Mouse (Mus musculus) lung, postnatal 36 days (tissue): ENCODE data around the gene Ak7.
A peak's percentile ranks its signal among the peaks of the same experiment; 100 is the strongest.

Experiments used
- DNase-seq: peaks from one replicate; pipeline ENCODE4 v3.0.0; 2022; ENCODE audit warnings: mixed read lengths

Gene Ak7

GRCm38 (mm10) chr12:105705799-105706487 lies at the start of gene Ak7:
Gene Ak7 (plus strand): TSS chr12:105705976.
- peak; percentile 85 for DNase-seq

DNA sequence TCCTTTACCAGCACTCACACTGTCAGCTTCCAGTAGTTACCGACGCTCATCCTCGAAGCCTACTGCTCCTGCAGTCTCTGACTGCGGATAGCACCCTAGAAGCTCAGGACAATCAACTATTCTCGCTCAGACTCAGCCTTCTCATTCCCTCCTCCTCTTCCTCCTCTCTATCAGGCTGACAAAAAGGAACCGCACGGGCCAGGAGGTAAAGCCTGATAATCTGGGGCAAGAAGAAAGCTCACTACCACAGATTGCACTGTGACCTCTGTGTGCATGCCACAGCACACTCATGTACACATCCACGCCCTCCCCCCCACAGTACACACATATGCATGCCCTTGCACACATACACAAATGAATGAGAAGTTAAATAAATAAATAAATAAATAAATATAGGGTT lies 29.5 kb upstream of the Ak7 start:
- no peak for DNase-seq

DNA sequence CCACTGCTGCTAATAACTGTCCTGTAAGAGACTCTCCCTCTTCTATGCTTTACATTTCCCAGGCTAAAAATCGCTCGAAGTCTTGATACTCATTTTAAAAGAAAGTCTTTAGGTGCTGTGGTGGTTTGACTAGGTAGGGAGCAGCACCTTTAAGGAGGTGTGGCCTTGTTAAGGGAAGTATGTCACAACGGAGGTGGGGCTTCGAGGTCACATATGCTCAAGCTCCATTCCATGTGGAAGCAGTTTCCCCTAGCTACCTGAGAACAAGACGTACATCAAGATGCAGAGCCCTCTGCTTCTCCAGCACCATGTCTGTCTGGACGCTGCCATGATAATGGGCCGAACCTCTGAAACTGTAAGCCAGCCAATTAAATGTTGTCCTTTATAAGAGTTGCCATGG lies 27.6 kb upstream of the Ak7 start:
- DNase-seq, result no peak

DNA sequence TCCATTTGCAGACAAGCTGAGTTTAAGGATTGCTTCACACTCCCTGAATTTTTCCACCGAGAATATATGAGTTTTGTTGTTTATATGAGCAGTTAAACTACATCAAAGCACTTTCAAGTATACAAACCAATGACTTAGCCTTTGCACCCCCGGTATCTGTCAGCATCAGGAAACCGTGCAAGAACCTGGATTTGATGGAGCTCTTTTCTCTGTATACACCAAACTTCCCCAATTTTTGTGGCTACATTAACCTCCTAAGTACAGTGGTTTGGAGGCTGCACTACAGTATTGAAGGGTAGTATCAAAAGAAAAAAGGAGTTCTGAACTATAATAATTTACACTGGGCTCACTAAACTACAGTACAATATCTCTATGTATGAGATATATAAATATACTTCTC lies 27.0 kb upstream of the Ak7 start:
- DNase-seq, result no peak

- DNase-seq, result peak; percentile 51
Observed at GRCm38 (mm10) chr12:105683933-105684901, 21.6 kb upstream of the Ak7 start, which contains the start of gene Gskip. Gene Gskip (plus strand): TSS chr12:105684829.

- peak; percentile 97 for DNase-seq
Observed at GRCm38 (mm10) chr12:105685001-105685691, 20.6 kb upstream of the Ak7 start, which contains the start of gene Atg2b. Gene Atg2b (minus strand): TSS chr12:105685211.

GRCm38 (mm10) chr12:105686791-105687190 lies 19.0 kb upstream of the Ak7 start:
- DNase-seq, result peak; percentile 5

DNA sequence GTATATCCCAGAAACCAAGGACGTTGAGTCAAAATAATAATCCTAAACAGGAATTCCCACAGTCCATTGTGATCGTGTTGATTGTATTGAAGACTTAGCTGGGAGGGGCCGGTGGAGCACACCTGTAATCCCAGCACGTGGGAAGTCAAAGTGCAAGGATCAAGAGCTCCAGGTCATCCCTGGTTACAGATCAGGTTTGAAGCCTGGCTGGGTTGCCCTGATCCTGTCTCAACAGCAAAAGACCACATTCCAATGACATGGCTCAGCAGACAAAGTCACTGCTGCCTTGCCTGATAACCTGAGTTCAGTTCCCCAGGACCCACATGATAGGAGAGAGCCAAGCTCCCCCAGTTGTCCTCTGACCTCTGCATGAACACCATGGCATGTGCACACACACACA lies 18.4 kb upstream of the Ak7 start:
- DNase-seq, result no peak

- DNase-seq, result peak; percentile 12
Observed at GRCm38 (mm10) chr12:105688546-105688945, 17.2 kb upstream of the Ak7 start.

GRCm38 (mm10) chr12:105689435-105689834 lies 16.3 kb upstream of the Ak7 start:
- no peak for DNase-seq

- DNase-seq, result no peak
Observed at GRCm38 (mm10) chr12:105694021-105694420, 11.8 kb upstream of the Ak7 start.

DNA sequence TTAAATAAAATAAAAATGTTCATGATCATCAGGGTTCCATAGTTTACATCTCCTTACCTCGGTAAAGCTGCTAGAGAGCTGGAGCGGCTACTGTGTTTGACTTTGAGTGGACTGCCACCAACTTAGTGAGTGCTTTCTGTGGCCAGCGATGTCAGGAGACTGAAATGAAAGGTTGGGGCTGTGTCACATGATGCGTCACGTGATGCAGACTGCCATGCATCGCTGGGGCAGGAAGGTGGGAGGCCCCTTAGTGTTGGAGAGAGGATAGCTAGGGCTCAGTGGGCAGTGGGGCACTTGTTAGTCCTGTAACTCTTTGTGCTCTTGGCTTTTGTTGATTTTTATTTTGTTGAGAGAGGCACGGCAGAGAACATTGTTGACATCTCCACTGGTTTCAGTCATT lies 9.9 kb upstream of the Ak7 start:
- no peak for DNase-seq

DNA sequence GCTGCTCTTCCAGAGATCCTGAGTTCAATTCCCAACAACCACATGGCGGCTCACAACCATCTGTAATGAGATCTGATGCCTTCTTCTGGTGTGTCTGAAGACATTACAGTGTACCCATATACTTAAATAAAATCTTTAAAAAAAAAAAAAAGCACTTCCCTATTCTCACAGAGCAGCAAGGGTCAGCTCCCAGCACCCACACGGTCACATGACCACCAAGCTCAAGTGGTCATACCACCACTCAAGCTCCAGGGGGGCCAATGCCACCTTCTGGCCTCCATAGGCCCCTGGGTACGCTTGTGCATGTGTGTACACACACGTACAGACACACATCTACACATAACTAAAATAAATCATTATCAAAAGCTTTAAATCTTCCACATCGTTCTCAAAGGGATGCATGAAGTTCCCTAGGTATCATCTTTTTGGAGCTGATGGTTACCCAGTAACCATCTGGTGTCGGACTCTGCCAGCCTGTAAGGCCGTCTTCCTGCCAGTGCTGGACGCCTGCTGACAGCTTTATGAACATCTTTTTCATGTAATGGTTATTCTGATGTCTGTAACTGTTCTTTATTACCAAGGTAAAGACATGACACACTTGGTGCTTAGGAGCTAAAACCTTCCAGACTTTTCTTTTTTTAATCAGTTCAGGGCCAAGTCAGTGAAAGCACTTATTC lies 8.5 kb upstream of the Ak7 start:
- DNase-seq, result no peak

DNA sequence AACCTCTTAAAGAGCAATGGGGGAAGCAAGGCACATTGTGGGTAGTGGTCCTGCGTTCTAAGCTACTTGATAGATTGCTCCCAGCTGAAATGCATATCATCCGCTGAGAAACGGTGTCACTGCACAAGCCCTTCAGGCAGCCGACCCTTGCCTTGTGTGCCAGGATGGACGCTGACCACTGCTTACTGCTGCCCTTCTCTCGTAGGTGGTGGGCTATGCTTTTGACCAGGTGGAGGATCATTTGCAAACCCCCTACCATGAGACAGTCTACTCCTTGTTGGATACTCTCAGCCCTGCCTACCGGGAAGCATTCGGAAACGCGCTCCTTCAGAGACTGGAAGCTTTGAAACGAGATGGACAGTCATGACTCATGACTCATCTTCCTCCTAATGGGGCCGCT lies 5.3 kb upstream of the Ak7 start:
- no peak for DNase-seq

DNA sequence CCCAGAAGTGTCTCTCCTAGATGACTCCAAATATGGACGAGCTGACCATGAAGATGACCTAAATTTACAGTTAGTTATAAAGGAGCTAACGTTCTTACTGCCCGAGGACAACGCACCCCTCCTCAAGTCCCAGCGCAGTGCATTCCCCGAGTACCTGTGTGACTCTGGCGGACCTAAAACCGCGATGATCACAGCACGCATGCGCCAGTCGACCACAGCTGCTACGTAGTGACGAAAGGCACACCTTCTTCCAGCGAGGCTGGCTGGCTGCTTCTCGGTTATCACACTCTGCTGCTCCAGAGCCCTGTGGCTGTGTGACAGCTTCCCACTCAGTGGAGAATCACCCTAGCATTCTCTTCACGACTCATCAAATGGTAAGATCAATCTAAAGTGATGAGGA lies 12.8 kb downstream of the Ak7 start:
- DNase-seq, result peak; percentile 31

DNA sequence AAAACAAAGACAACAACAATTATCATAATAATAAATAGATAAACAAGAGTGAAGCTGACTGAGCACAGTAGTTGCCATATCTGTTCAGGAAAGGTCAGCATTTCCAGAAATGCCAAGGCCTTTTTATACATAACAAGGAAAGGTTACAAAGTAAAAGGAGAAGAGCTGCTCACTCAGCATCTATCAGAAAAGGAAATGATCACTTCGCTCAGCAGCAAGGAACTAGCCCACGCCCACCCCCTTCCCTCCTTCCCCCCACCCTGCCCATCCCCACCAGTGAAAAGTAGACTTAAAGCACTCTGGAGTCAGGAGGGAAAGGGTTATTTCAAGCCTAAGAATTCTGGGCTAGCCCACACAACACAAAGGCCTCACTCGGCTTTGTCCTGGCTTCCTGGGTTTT lies 14.4 kb downstream of the Ak7 start:
- no peak for DNase-seq

DNA sequence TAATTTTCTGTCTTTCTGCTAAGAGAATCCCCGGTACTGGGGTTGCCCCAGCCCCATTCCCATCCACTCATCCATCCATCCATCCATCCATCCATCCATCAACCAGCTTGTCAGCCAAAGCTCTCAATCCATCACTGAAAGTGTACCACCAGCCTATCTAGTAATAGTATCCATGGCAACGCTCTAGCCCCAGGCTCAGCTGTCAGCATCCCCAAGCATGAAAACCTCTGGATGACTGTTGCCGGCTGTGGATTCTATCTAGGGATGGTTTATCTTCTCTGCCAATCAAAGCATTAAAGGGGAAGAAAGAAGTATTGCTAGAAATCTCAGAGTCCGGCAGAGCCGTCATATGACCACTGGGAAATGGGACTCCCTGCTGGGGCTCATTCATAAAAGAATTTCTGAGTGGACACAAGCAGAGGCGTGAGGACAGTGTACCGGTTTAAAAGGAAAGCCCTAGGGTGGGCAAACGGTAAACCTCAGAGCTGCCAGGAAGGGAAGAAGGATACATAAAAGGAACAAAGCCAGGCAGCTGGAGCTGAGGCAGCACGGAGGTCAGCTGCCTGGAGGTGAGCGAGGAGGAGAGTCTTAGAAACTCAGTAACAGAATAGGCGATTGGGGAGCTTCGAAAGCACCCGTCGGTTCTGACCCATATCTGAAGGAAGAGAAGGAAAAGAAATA lies 15.8 kb downstream of the Ak7 start:
- no peak for DNase-seq

DNA sequence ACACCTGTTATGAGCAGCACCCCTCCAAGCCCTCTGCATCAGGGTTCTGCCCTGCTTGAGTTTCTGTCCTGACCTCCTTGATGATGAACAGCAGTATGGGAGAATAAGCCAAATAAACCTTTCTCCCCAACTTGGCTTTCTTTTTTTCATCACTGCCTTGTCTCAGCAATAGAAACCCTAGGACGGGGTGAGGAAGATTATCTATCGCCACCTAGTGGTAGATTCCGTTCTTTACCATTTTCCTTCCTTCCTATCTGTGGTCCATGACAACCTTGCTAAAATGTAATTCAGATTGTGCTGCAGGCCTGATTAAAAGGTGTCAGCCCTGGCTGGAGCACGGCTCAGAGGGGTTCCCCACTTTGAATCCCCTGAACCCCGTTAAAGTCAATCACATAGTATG lies 16.9 kb downstream of the Ak7 start:
- peak; percentile 58 for DNase-seq

DNA sequence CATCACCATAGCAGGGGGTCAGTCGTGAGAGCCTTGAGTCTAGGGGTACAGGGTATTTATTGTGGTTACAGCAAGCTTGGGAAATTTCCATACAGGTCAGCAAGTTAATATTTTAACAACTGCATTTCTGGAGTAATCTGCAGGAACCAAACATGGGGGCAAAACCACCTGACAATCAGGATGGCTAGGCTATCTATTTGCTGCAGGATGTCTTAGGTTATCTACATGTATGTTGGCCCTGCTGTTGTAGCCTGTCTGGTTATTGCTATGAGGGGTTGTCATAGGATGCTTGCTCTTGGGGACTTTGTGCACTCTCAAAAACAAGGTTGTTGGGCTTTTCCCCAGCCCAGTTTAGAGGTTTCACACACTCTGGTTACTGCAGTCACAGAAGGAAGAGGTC lies 18.8 kb downstream of the Ak7 start:
- DNase-seq, result no peak

DNA sequence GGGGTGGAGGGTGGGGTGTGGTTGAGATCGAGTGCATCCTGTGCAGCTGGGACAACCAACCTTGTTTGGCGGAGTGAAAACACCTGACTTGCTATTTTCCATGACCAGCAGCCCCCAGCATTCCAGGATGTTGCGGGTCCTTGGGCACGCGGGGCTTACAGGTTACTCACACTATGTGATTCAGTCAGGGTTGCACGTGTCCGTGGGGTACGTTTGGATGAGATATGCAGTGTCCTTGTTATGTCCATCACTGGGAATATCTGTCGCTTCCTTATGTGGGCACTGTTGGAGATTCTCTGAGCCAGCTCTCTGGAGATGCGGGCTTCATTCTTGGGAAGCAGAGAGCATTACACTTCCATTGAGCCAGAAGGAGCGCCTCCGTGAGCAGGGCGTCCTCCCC lies 20.0 kb downstream of the Ak7 start:
- DNase-seq, result no peak

- no peak for DNase-seq
Observed at GRCm38 (mm10) chr12:105727268-105727667, 21.5 kb downstream of the Ak7 start.

GRCm38 (mm10) chr12:105727964-105728363 lies 22.2 kb downstream of the Ak7 start:
- DNase-seq, result peak; percentile 45
